Mouse (Mus musculus) forebrain, embryonic 11.5 days (tissue): ENCODE measurements around the gene Bsx. TPM values are rescaled to one million over a fixed set of nuclear protein-coding genes. Genes with fewer than 3 reads are reported as not detected.

ENCODE experiments used
- ATAC-seq: fragments of 200-750 bp; cut with Nextera tagmentation; replicated peaks from 2 replicates; pipeline ENCODE4 v1.8.0; 2017; ENCODE audit warnings: moderate TSS enrichment; ENCODE audit not compliant: low FRiP score
- DNase-seq: peaks from one replicate; pipeline ENCODE4 v3.0.0-alpha.2; 2017; ENCODE audit warnings: low spot score
- H3K27ac ChIP-seq: fragments of 300-500 bp; sonication (generic); 2 replicates; pipeline ENCODE4 v1.5.1; 2014; ENCODE audit warnings: low read depth, low read length
- H3K27me3 ChIP-seq: fragments of 300-500 bp; sonication (generic); 2 replicates; pipeline ENCODE4 v1.6.1; 2014; ENCODE audit warnings: mild to moderate bottlenecking, low read length, mixed read lengths; ENCODE audit not compliant: control insufficient read depth, insufficient read depth
- H3K36me3 ChIP-seq: fragments of 300-500 bp; sonication (generic); 2 replicates; pipeline ENCODE4 v1.6.1; 2014; ENCODE audit warnings: mild to moderate bottlenecking, low read length, moderate library complexity, mixed read lengths; ENCODE audit not compliant: control insufficient read depth, insufficient read depth
- H3K4me1 ChIP-seq: fragments of 300-500 bp; sonication (generic); replicated peaks from 2 replicates; pipeline ENCODE4 v1.6.1; 2014; ENCODE audit warnings: low read length, mixed read lengths; ENCODE audit not compliant: control insufficient read depth, insufficient read depth
- H3K4me2 ChIP-seq: fragments of 300-500 bp; sonication (generic); 2 replicates; pipeline ENCODE4 v1.6.1; 2014; ENCODE audit warnings: low read depth, mild to moderate bottlenecking, low read length, moderate library complexity, mixed read lengths; ENCODE audit not compliant: severe bottlenecking
- H3K4me3 ChIP-seq: fragments of 300-500 bp; sonication (generic); 2 replicates; pipeline ENCODE4 v1.5.1; 2014; ENCODE audit warnings: low read depth, low read length
- H3K9ac ChIP-seq: fragments of 300-500 bp; sonication (generic); 2 replicates; pipeline ENCODE4 v1.6.1; 2014; ENCODE audit warnings: low read length
- H3K9me3 ChIP-seq: fragments of 300-500 bp; sonication (generic); 2 replicates; pipeline ENCODE4 v1.6.1; 2016; ENCODE audit warnings: low read length, mixed read lengths; ENCODE audit not compliant: control insufficient read depth
- WGBS: fragments of 180-500 bp; shearing (Covaris S2); extraction: QIAGEN DNeasy Blood & Tissue Kit; methylation state at CpG from one replicate; pipeline ENCODE4 v1.1.7; 2014; 5-methylcytosine and 5-hydroxymethylcytosine counted together
- polyA plus RNA-seq: library from polyadenylated mRNA; unstranded; fragments of >200 nt; fragmentation: Nextera tagmentation; extraction: Ambion mirVana; gene quantifications from 2 replicates; pipeline ENCODE4 v1.2.1, GENCODE M21; 2014

The Bsx gene
- polyA plus RNA-seq, 1 experiment from 2014 or later: 1.7 TPM

DNA sequence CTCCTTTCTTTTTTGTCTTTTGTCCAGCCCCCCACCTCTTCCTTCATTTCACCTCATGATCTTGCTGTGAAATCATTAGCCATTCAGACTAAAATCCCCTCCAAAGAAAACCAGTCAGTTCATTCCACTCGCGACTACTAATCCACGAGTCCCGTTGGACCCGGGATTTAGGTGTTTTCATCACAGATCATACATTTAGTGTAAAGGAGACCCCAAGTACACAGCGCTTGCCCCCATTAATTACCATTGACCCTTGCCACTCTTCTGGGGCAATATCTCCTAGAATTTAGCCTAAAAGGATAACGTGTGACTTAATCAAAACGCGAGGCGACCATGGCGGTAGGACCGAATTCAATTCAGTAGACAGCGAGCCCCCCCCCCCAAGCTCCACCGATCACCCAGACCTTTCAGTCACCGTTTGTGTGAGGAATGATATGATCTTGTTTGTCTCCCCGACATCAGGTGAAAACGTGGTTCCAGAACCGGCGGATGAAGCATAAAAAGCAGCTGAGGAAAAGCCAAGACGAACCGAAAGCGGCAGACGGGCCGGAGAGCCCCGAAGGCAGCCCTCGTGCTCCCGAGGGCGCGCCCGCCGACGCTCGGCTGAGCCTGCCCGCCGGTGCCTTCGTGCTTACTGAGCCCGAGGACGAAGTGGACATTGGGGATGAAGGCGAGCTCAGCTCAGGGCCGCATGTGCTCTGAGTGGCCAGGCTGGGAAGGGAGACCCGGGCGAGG lies 3.4 kb downstream of the Bsx start:
- H3K4me1 ChIP-seq: peaks cover 6% of the 10 kb centered on the region
- no peak overlapping the region for H3K27ac ChIP-seq
- no peak for DNase-seq
- no peak for ATAC-seq
- H3K27me3 ChIP-seq: peaks cover 98% of the 10 kb centered on the region
- H3K4me2 ChIP-seq: peak overlapping the region; percentile 27; the same call in 1 of the 2 replicates
- no peaks in the 10 kb centered on the region for H3K9me3 ChIP-seq
- WGBS: under 1% methylated on average over 42 of the region's 42 CpGs
- peak overlapping the region; percentile 17; the same call in 1 of the 2 replicates for H3K4me3 ChIP-seq
- no peak overlapping the region for H3K9ac ChIP-seq
- no peaks in the 10 kb centered on the region for H3K36me3 ChIP-seq

- under 1% methylated on average over 29 of the region's 29 CpGs for WGBS
- Histone ChIP-seq H3K4me2 (peak overlapping the region; percentile 27; the same call in 1 of the 2 replicates), H3K27me3 (peaks cover 97% of the 10 kb centered on the region), H3K4me3 (0 out of 2 replicates have a peak overlapping the region, but pooled peaks have one; percentile 17), H3K9ac (no peak overlapping the region), H3K36me3 (no peaks in the 10 kb centered on the region), H3K4me1 (peaks cover 6% of the 10 kb centered on the region), H3K27ac (no peak overlapping the region), H3K9me3 (no peaks in the 10 kb centered on the region)
- DNase-seq (peak; percentile 69), ATAC-seq (no peak)
Measured at GRCm38 (mm10) chr9:40877881-40878235, 3.9 kb downstream of the Bsx start.

- Histone ChIP-seq H3K36me3 (no peaks in the 10 kb centered on the region), H3K27ac (no peak overlapping the region), H3K4me3 (no peak overlapping the region), H3K27me3 (peaks cover 97% of the 10 kb centered on the region), H3K9me3 (no peaks in the 10 kb centered on the region), H3K4me2 (no peak overlapping the region), H3K4me1 (peaks cover 6% of the 10 kb centered on the region), H3K9ac (no peak overlapping the region)
- ATAC-seq (no peak), DNase-seq (no peak)
- WGBS: under 1% methylated on average over 32 of the region's 32 CpGs
Measured at GRCm38 (mm10) chr9:40878291-40878945, 4.5 kb downstream of the Bsx start.

DNA sequence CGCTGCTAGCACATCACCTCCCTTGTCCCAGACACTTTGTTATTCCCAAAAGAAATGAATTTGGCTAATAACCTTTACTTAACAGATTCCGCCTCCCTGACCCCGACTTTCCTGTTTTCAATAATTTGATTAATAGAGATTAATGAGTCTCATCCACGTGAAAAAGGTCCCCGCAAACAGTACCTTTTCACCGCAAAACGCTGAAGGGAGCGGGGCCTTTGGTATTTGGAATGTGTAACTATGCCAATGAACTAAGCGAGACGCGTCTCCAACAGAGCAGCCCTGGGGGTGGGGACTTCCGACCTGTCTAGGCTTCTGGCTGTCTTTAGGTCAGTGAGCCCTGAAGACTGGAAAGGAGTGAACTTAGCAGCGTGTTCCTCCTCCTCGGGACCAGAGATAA lies 5.1 kb downstream of the Bsx start:
- ATAC-seq (no peak), DNase-seq (peak; percentile 57)
- Histone ChIP-seq H3K27me3 (peaks cover 92% of the 10 kb centered on the region), H3K9ac (no peak overlapping the region), H3K36me3 (no peaks in the 10 kb centered on the region), H3K4me3 (no peak overlapping the region), H3K9me3 (no peaks in the 10 kb centered on the region), H3K27ac (no peak overlapping the region), H3K4me2 (no peak overlapping the region), H3K4me1 (peaks cover 6% of the 10 kb centered on the region)
- whole genome bisulfite sequencing: under 1% methylated on average over 14 of the region's 14 CpGs

DNA sequence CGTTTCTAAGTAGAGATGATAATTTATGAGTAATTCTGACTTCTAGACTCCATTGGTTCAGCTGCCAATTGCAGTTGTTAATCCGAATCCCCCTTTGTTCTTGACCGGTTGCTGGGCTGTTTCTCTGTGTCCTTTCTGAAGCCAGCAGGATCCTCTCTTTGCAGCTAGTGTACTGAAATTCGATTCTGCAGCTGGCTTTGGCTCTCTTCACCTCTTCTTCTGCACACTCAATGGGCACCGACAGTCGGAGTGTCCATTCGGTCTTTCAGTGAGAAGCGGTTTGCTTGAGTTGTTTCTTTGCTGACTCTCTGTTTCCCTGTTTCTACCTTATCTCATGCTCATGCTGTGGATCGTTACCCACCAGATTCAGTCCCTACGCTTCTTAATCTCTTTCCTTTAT lies 11.7 kb downstream of the Bsx start:
- Histone ChIP-seq H3K36me3 (no peaks in the 10 kb centered on the region), H3K27ac (no peak overlapping the region), H3K9ac (no peak overlapping the region), H3K4me3 (no peak overlapping the region), H3K4me2 (no peak overlapping the region), H3K27me3 (peaks cover 82% of the 10 kb centered on the region), H3K9me3 (no peaks in the 10 kb centered on the region), H3K4me1 (no peaks in the 10 kb centered on the region)
- no peak for ATAC-seq
- DNase-seq: no peak
- 25% methylated on average over 10 of the region's 10 CpGs for WGBS

DNA sequence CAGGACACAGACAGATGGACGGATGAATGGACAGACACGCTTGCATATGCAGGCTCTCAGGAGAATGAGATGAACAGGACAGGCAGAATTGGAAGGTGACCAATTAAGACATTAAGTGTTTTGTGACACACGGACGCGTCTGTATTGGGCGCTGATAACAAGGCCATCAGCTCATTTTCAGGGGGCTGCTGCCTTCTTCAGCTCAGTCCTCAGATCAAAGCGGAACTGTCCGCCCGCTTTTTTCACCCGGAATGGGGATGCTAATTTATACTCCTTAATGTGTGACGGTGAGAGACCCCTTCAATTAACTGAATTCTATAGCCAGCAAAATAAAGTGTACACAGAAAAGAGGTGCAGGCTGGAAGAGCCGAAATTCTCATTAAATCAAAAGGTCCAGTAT lies 15.5 kb downstream of the Bsx start:
- no peak overlapping the region for H3K4me2 ChIP-seq
- H3K9ac ChIP-seq: no peak overlapping the region
- ATAC-seq (peak; percentile 69), DNase-seq (peak; percentile 70)
- H3K9me3 ChIP-seq: no peaks in the 10 kb centered on the region
- peaks cover 63% of the 10 kb centered on the region for H3K27me3 ChIP-seq
- 20% methylated on average over 12 of the region's 12 CpGs for WGBS
- no peak overlapping the region for H3K27ac ChIP-seq
- H3K4me3 ChIP-seq: no peak overlapping the region
- no peaks in the 10 kb centered on the region for H3K4me1 ChIP-seq
- H3K36me3 ChIP-seq: no peaks in the 10 kb centered on the region

DNA sequence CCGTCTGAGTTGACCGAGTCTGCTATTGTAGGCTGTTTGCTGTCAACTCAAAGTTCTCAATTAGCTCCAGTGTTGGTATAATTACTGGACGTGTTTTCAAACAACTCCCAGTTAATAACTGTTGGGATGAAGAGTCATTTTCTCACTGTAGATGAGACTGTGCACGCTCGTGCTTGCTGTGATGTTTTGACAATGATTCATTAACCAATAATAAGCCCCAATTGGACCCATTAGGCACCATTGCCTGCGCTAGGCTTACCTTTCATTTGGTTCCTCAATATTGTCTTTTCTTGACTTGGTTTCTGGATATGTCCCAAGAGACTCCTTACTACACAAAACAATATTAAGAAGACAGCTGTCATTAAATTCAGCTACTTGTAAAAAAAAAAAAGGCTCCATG lies 18.5 kb downstream of the Bsx start:
- H3K4me2 ChIP-seq: no peak overlapping the region

GRCm38 (mm10) chr9:40907413-40907812 lies 33.5 kb downstream of the Bsx start:
- 12% methylated on average over 8 of the region's 8 CpGs for WGBS
- Histone ChIP-seq H3K36me3 (no peaks in the 10 kb centered on the region), H3K4me3 (no peak overlapping the region), H3K4me1 (peaks cover 12% of the 10 kb centered on the region), H3K27ac (no peak overlapping the region), H3K27me3 (peaks cover 5% of the 10 kb centered on the region; the same call in 1 of the 2 replicates), H3K4me2 (no peak overlapping the region), H3K9ac (no peak overlapping the region), H3K9me3 (no peaks in the 10 kb centered on the region)
- ATAC-seq (no peak), DNase-seq (peak; percentile 56)

More for the DNA sequence above, 18.5 kb downstream of the Bsx start:
- H3K36me3 ChIP-seq: no peaks in the 10 kb centered on the region
- 61% methylated on average over 6 of the region's 6 CpGs for WGBS
- ATAC-seq (no peak), DNase-seq (no peak)
- no peak overlapping the region for H3K9ac ChIP-seq
- H3K9me3 ChIP-seq: no peaks in the 10 kb centered on the region
- H3K27ac ChIP-seq: no peak overlapping the region
- H3K4me3 ChIP-seq: no peak overlapping the region
- H3K4me1 ChIP-seq: no peaks in the 10 kb centered on the region
- peaks cover 42% of the 10 kb centered on the region for H3K27me3 ChIP-seq
